ENCODE assay signal across 7 mouse cellular contexts in the genomic region with DNA sequence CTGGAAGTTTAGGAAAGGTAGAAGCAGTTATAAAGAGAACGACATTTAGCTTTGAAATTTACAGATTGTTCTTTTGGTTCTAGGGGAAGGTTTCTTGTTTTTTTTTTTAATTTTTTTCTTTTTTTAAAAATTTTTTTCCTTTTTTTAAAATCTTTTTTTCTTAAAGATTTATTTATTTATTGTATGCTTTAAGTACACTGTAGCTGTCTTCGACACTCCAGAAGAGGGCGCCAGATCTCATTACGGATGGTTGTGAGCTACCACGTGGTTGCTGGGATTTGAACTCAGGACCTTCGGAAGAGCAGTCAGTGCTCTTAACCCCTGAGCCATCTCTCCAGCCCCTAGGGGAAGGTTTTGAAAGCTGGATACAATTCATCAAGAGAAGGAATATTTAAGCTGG. TPM values are rescaled to one million over a fixed set of nuclear protein-coding genes. Genes with fewer than 3 reads are reported as not detected.
DNase-seq lines count a peak whose midpoint lies in the region; ATAC-seq and TF ChIP-seq lines count a peak whose summit lies in the region.
"Not testable (repeated sequence)": the region's sequence is repeated elsewhere in the genome, so short reads cannot be mapped to it uniquely, and the experiment has no call there.

No protein-coding gene starts in this region.

- H3K27me3 ChIP-seq in E14TG2a.4 (ENCODE audit: insufficient read depth, low read length); heart, adult 2 months (ENCODE audit: control insufficient read depth, insufficient read depth, low read length); kidney, postnatal 0 days (ENCODE audit: insufficient read depth, low read length); liver, embryonic 14.5 days (ENCODE audit: control insufficient read depth, insufficient read depth, low read length); lung, postnatal 0 days (replicated peaks; ENCODE audit: insufficient read depth, low read length); stomach, postnatal 0 days (ENCODE audit: control insufficient read depth, insufficient read depth, low read length): not testable (repeated sequence)

- not testable (repeated sequence) for TF ChIP-seq EP300 in heart, adult 2 months (IDR thresholded peaks at IDR 0.05; ENCODE audit: insufficient read depth, low read depth, low read length); liver, embryonic 14.5 days (IDR thresholded peaks at IDR 0.05; ENCODE audit: low read depth); lung, postnatal 0 days (IDR thresholded peaks at IDR 0.05); stomach, postnatal 0 days (optimal IDR thresholded peaks at IDR 0.05)

- intact Hi-C loops in heart, adult 2 months (cut with DNase I): not testable (repeated sequence)

- H3K79me2 ChIP-seq in heart, adult 2 months (replicated peaks; ENCODE audit: control insufficient read depth, insufficient read depth, low read length): not testable (repeated sequence)

- not testable (repeated sequence) for H3K4me2 ChIP-seq in kidney, postnatal 0 days (ENCODE audit: low read length); liver, embryonic 14.5 days (ENCODE audit: low read depth); lung, postnatal 0 days (replicated peaks; ENCODE audit: low read depth, low read length); stomach, postnatal 0 days (replicated peaks; ENCODE audit: low read depth)

- TF ChIP-seq CTCF in E14TG2a.4 (conservative IDR thresholded peaks at IDR 0.05; ENCODE audit: low read length): peak; percentile 20; the same call in 1 of the 2 replicates
- peak; percentile 44 for TF ChIP-seq CTCF in bone marrow macrophage, adult 2 months (IDR thresholded peaks at IDR 0.05; ENCODE audit: low read depth, low read length)
- peak; percentile 51 for TF ChIP-seq CTCF in heart, adult 2 months (IDR thresholded peaks at IDR 0.05)
- TF ChIP-seq CTCF in kidney, postnatal 0 days (IDR thresholded peaks at IDR 0.05; ENCODE audit: low read depth): peak; percentile 30
- peak; percentile 41 for TF ChIP-seq CTCF in liver, embryonic 14.5 days (IDR thresholded peaks at IDR 0.05; ENCODE audit: low read depth)
- peak; percentile 23 for TF ChIP-seq CTCF in lung, postnatal 0 days (IDR thresholded peaks at IDR 0.05)
- peak; percentile 44 for TF ChIP-seq CTCF in stomach, postnatal 0 days (IDR thresholded peaks at IDR 0.05; ENCODE audit: low read depth)

- peaks cover 42% of the 10 kb centered on the region for H3K36me3 ChIP-seq in E14TG2a.4 (ENCODE audit: insufficient read depth, low read length)
- not testable (repeated sequence) for H3K36me3 ChIP-seq in heart, adult 2 months (ENCODE audit: control insufficient read depth, insufficient read depth, low read length); stomach, postnatal 0 days (ENCODE audit: control insufficient read depth, insufficient read depth, low read length)
- H3K36me3 ChIP-seq in kidney, postnatal 0 days (ENCODE audit: insufficient read depth, low read length): peaks cover 33% of the 10 kb centered on the region
- H3K36me3 ChIP-seq in liver, embryonic 14.5 days (replicated peaks; ENCODE audit: control insufficient read depth, insufficient read depth, low read depth): peaks cover 23% of the 10 kb centered on the region
- peaks cover 16% of the 10 kb centered on the region; the same call in 1 of the 2 replicates for H3K36me3 ChIP-seq in lung, postnatal 0 days (ENCODE audit: insufficient read depth, low read length)

- H3K4me1 ChIP-seq in E14TG2a.4 (replicated peaks; ENCODE audit: low read depth, low read length); bone marrow macrophage, adult 2 months (ENCODE audit: control insufficient read depth, insufficient read depth, low read length); heart, adult 2 months (ENCODE audit: control insufficient read depth, insufficient read depth, low read length); kidney, postnatal 0 days (replicated peaks; ENCODE audit: insufficient read depth, low read length); liver, embryonic 14.5 days (replicated peaks; ENCODE audit: control insufficient read depth in 2 of 2, insufficient read depth in 2 of 2, low read length in 1 of 2); lung, postnatal 0 days (ENCODE audit: insufficient read depth, low read depth, low read length); stomach, postnatal 0 days (replicated peaks; ENCODE audit: control insufficient read depth, insufficient read depth): not testable (repeated sequence)

- 91% methylated on average over 6 of the region's 6 CpGs for WGBS in heart, adult 2 months
- WGBS in kidney, postnatal 0 days: 91% methylated on average over 6 of the region's 6 CpGs
- WGBS in liver, embryonic 14.5 days (ENCODE audit: insufficient replicate concordance): 81% methylated on average over 6 of the region's 6 CpGs
- 91% methylated on average over 6 of the region's 6 CpGs for WGBS in lung, postnatal 0 days
- WGBS in stomach, postnatal 0 days: 89% methylated on average over 6 of the region's 6 CpGs

- not testable (repeated sequence) for H3K9ac ChIP-seq in heart, adult 2 months (ENCODE audit: low read depth, low read length); kidney, postnatal 0 days (ENCODE audit: low read depth, low read length); liver, embryonic 14.5 days (replicated peaks); lung, postnatal 0 days (replicated peaks; ENCODE audit: low read depth); stomach, postnatal 0 days (ENCODE audit: low read length)

- not testable (repeated sequence) for H3K27ac ChIP-seq in bone marrow macrophage, adult 2 months (ENCODE audit: insufficient read depth, low read depth, low read length); heart, adult 2 months; kidney, postnatal 0 days; liver, embryonic 14.5 days; lung, postnatal 0 days (ENCODE audit: low read length); stomach, postnatal 0 days (replicated peaks)

- DNase-seq in heart, adult 2 months; kidney, postnatal 0 days (ENCODE audit: low spot score); liver, embryonic 14.5 days (ENCODE audit: low read depth in 3 of 3, low spot score in 3 of 3); lung, postnatal 0 days (ENCODE audit: low spot score); stomach, postnatal 0 days (ENCODE audit: low spot score): not testable (repeated sequence)

- not testable (repeated sequence) for H3K4me3 ChIP-seq in E14TG2a.4 (replicated peaks; ENCODE audit: low read length); bone marrow macrophage, adult 2 months (ENCODE audit: insufficient read depth, low read length); heart, adult 2 months; kidney, postnatal 0 days (replicated peaks; ENCODE audit: low read depth, low read length); liver, embryonic 14.5 days (ENCODE audit: insufficient read depth in 1 of 2, low read depth in 2 of 2, low read length in 2 of 2); lung, postnatal 0 days (ENCODE audit: low read depth, low read length); stomach, postnatal 0 days (ENCODE audit: low read depth, low read length)

- not testable (repeated sequence) for H3K9me3 ChIP-seq in E14TG2a.4 (ENCODE audit: low read length); kidney, postnatal 0 days (replicated peaks; ENCODE audit: low read length); liver, embryonic 14.5 days (ENCODE audit: control insufficient read depth, low read length); lung, postnatal 0 days (ENCODE audit: low read length); stomach, postnatal 0 days (ENCODE audit: control insufficient read depth, low read length)

- ATAC-seq in kidney, postnatal 0 days (replicated peaks; ENCODE audit: low FRiP score, low read depth); liver, embryonic 14.5 days (ENCODE audit: insufficient read depth); lung, postnatal 0 days; stomach, postnatal 0 days (ENCODE audit: low FRiP score, low TSS enrichment): not testable (repeated sequence)

- TF ChIP-seq POLR2A in bone marrow macrophage, adult 2 months (IDR thresholded peaks at IDR 0.05; ENCODE audit: borderline replicate concordance, low read depth, low read length); heart, adult 2 months (IDR thresholded peaks at IDR 0.05; ENCODE audit: insufficient read depth, low read depth, low read length): not testable (repeated sequence)

RNA-seq across cellular contexts. Expression of gene Usp1, which starts 14.6 kb away (rescaled TPM):
- polyA plus RNA-seq in bone marrow macrophage, adult 2 months (2012; ENCODE audit: insufficient read depth, insufficient read length, missing spikeins): 33.6 and 36.5 TPM in 2 replicates
- 10 to 100 TPM; 15.4 to 17.1 TPM for total RNA-seq in heart, adult 2 months (2021)
- 4.1 and 4.9 TPM in 2 replicates for polyA plus RNA-seq in heart, adult 2 months (2012; rRNA removed)
- polyA plus RNA-seq in kidney, postnatal 0 days (2015; fragmentation: Nextera tagmentation; extraction: Ambion mirVana): 73.0 and 83.7 TPM in 2 replicates
- 25.0 and 29.6 TPM in 2 replicates for polyA plus RNA-seq in liver, embryonic 14.5 days (2012; rRNA removed)
- polyA plus RNA-seq in liver, embryonic 14.5 days (2014; fragmentation: Nextera tagmentation; extraction: Ambion mirVana): 73.6 and 88.4 TPM in 2 replicates
- 37.7 and 39.9 TPM in 2 replicates for polyA plus RNA-seq in lung, postnatal 0 days (2015; fragmentation: Nextera tagmentation; extraction: Ambion mirVana)
- polyA plus RNA-seq in stomach, postnatal 0 days (2015; fragmentation: Nextera tagmentation; extraction: Ambion mirVana): 28.6 and 41.9 TPM in 2 replicates
